Mouse (Mus musculus): Measurements from ENCODE around the gene Clec3b. TPM values are rescaled to one million over a fixed set of nuclear protein-coding genes. Genes with fewer than 3 reads are reported as not detected.

Gene Clec3b
- polyA plus RNA-seq (2015; fragmentation: Nextera tagmentation; extraction: Ambion mirVana), result 71.9 and 88.5 TPM in 2 replicates

DNA sequence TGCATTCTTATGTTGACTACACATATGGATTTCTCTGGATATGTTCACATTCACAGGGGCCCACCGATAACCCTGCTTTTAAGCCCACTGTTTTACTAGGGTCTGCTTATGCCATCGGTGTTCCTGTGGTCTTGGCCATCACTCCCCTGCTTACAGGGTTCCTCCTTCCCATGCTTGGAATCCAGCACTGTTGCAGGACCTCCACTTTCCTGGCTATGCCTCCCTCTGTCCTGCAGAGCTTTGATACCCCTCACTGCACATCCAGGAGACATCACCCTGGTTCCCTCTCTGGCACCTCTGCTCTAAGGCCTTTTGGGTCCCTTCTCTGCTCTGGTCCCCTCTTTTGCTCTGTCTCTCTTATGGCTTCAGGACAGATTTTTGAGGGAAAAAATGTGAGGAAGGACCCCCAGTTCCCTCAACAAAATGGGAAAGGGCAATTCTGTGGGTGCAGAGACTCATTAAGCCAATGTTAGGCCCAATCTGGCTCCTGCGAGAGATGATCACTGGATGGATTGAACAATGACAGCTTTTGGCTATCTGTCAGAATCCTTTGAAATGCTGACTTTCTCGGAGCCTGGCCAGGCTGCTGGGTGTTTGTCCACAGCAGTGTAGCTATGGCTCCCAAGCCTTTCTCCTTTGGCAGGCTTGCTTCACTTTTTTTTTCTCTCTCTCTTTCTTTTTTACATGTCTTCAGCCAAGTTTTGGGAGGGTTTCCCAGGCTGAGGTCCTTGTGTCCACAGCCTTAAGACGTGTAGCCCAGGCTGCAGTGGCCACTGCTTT, at the start of gene Clec3b:
Gene Clec3b, plus strand, starts transcription at position 706 of the 780 bp plus-strand sequence.

DNA sequence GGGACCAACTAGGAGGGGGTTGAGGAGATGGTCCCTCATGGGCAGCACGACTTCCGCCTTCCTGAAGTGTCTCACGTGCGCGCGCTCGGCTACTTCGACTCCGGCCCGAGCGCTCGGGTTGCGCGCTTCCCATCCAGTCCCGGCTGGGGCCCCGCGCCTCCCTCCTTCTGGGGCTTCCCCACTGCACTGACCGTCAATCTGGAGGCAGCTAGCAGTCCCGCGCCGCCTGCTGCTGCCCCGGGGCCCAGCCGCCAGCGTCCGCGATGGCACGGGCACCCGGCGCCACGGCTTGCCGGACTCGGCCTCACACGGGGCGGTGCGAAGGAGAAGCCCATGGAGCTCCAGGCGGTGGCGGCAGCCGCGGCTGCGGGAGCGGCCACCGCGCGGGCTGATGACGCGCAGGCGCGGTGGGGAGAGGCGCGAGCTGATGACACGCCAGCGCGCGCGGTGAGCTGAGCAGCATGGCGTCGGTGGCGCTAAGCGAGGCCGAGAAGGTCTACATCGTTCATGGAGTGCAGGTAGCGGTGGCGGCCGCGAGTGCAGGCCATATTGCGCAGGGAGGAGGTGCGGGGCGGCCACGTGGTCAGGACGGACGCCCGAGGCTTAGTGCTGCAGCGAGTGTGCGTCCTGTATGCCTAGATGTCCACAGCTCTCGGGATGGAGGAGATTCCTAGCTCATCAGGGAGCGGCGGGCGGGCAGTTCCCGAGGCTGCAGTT, 37.8 kb upstream of the Clec3b start, which contains the start of the genes Zdhhc3 and Exosc7:
Gene Zdhhc3, minus strand, starts transcription at position 401 of the 717 bp plus-strand sequence.
Gene Exosc7, plus strand, starts transcription at position 411 of the 717 bp plus-strand sequence.

Other genes starting within 250 kb of the Clec3b start
- 8.3 and 9.3 TPM in 2 replicates for gene Zfp105, start 227.9 kb upstream of the Clec3b start, polyA plus RNA-seq (2015; fragmentation: Nextera tagmentation; extraction: Ambion mirVana)
- gene 1110059G10Rik, start 199.9 kb upstream of the Clec3b start, polyA plus RNA-seq (2015; fragmentation: Nextera tagmentation; extraction: Ambion mirVana), result 20.5 and 22.3 TPM in 2 replicates
- gene Kif15, start 199.9 kb upstream of the Clec3b start, polyA plus RNA-seq (2015; fragmentation: Nextera tagmentation; extraction: Ambion mirVana), result 9.3 and 9.8 TPM in 2 replicates
- 17.0 and 19.4 TPM in 2 replicates for gene Tmem42, start 129.6 kb upstream of the Clec3b start, polyA plus RNA-seq (2015; fragmentation: Nextera tagmentation; extraction: Ambion mirVana)
- gene Tgm4, start 116.2 kb upstream of the Clec3b start, polyA plus RNA-seq (2015; fragmentation: Nextera tagmentation; extraction: Ambion mirVana), result 0.32 and 0.49 TPM in 2 replicates
- 34.9 and 38.9 TPM in 2 replicates for gene Zdhhc3, start 37.7 kb upstream of the Clec3b start, polyA plus RNA-seq (2015; fragmentation: Nextera tagmentation; extraction: Ambion mirVana)
- gene Exosc7, start 37.7 kb upstream of the Clec3b start, polyA plus RNA-seq (2015; fragmentation: Nextera tagmentation; extraction: Ambion mirVana), result 41.3 and 49.0 TPM in 2 replicates
- 0.05 and 0.27 TPM in 2 replicates for gene Cdcp1, start 65.1 kb downstream of the Clec3b start, polyA plus RNA-seq (2015; fragmentation: Nextera tagmentation; extraction: Ambion mirVana)
- gene Tmem158, start 109.8 kb downstream of the Clec3b start, polyA plus RNA-seq (2015; fragmentation: Nextera tagmentation; extraction: Ambion mirVana), result 17.4 and 19.8 TPM in 2 replicates
- 1,207 and 1,208 TPM in 2 replicates for gene Lars2, start 216.0 kb downstream of the Clec3b start, polyA plus RNA-seq (2015; fragmentation: Nextera tagmentation; extraction: Ambion mirVana)

All from skeletal muscle tissue, postnatal 0 days (tissue).